Mouse (Mus musculus) thymus, postnatal 10 days (tissue): Measurements from ENCODE around the gene Apon.
"Not testable (repeated sequence)": the region's sequence is repeated elsewhere in the genome, so short reads cannot be mapped to it uniquely, and the experiment has no call there.

Experiments
- DNase-seq, 2 experiments: peaks; one replicate each; pipeline ENCODE4 v3.0.0; 2021; ENCODE audit warnings: low spot score in 2 of 2

Gene Apon

DNA sequence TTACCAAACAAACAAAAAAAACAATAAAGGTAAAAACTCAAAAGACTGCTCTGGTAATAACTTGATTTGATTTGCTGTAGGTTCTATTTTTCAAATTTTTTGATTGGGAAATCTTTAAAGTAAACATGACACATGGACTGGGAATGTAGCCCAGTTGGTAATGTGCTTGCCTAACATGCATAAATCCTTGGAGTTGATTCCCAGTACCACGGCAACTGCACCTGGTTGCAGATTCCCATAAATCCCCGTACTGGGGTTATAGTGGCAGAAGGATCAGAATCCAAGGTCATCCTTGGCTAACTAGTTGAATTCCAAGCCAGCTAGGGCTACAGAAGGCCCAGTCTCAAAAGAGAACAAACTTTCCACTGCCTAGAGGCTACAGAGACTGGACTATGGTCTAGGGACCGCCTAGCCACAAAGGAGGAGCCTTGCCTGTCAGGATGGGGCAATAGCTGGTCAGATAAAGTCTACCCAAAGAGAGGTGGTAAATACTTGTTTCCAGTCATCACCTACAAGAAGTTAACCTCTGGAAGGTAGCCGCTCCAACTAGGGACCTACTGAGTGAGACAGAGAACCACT is at the start of gene Apon:
TSS of gene Apon (plus strand) at position 420 of the 579 bp plus-strand sequence.
- no peak for DNase-seq

DNA sequence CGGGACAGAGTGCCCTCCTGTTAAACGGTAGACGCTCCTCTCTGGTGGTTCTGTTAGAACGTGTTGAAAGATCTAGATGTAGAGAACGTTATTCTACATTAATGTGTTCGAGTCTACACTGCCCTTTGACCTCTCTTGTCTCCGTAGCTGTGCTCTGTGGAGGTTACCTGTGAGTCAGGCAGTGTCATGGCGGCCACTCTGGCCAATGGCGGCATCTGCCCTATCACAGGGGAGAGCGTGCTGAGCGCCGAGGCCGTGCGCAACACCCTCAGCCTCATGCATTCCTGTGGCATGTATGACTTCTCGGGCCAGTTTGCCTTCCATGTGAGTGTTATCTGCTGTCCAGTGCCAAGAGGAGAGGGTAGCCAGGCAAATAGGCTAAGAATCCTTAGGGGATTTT is 49.0 kb upstream of the Apon start:
- no peak for DNase-seq

DNA sequence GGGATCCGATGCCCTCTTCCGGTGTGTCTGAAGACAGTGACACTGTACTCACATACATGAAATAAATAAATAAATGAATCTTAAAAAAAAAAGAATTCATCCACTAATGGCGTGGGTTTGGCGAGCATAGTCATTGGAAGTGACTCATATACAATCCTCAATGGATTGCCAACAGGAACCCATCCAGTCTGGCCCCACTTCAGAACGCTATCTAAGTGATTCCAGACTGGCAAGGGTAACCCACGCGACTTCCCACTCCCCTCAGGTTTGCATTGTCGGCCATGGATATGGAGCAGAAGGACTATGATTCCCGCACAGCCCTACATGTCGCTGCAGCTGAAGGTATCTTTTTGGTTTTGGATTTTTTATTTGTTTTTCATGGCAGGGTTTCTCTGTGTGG is 45.6 kb upstream of the Apon start:
- DNase-seq, result no peak

DNA sequence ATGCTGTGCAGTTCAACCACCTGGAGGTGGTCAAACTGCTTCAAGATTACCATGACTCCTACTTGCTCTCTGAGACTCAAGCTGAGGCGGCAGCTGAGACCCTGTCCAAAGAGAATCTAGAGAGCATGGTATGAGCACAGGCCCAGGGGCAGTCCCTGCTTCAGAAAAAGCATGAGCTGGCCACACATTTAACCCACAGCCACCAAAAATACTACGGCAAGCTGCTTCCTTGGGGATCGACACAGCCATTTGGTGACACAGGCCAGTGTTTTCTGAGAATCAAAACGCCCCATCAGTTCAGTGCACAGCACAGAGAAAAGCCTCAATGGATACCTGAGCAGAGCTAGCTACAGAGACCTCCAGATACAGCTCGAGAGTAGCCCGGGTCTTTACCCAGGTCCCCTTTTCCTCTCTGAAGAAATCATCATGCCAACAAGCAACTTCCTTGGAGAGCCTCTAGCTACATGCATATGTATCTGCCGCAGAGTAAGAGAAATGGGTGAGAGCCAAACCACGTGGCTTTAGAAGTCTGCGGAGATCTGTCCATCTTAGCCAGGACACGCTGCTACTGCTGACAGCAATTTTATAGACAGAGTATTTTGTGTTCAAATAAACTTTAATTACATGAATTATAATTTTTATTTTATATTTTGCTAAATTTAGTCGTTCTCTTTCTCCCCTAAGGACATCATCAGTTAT is 44.4 kb upstream of the Apon start:
- DNase-seq, result no peak

DNA sequence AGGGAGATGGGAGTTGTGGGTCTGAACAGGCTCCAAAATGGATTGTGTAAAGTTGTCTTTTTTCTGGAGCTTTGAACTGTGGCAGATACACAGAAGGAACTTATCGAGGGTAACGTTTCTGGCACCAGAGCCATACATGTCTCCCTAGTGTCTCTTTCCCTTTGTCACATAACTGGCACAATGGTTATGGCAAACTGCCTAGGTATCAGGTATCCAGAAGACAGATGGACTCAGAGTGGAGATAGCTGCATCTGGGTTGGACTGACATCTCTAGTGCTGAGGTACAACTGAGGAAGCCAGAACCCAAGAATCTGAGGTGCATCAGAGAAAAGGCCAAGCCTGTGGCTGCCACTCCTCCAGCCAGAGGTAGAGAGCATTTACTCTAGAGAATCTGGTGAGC is 43.8 kb upstream of the Apon start:
- no peak for DNase-seq

DNA sequence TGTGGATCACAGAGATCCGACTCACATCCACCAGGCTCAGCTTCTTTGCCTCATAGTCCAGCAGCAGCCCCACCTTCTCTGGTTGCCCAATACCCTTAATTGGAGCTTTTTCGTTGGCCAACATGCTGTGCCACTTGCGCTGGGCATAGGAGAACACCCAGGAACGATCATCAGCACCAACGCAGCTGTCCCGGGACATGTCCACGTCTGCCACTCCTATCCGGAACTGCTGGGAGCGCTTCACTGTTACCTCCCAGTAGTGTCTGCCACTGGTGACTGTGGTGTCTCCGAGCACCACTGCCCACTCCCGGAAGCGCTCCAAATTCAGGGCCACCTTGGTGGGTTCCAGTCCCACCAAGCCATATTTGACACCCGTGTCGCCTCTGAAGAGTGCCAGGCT is 42.9 kb upstream of the Apon start:
- DNase-seq, result no peak

DNA sequence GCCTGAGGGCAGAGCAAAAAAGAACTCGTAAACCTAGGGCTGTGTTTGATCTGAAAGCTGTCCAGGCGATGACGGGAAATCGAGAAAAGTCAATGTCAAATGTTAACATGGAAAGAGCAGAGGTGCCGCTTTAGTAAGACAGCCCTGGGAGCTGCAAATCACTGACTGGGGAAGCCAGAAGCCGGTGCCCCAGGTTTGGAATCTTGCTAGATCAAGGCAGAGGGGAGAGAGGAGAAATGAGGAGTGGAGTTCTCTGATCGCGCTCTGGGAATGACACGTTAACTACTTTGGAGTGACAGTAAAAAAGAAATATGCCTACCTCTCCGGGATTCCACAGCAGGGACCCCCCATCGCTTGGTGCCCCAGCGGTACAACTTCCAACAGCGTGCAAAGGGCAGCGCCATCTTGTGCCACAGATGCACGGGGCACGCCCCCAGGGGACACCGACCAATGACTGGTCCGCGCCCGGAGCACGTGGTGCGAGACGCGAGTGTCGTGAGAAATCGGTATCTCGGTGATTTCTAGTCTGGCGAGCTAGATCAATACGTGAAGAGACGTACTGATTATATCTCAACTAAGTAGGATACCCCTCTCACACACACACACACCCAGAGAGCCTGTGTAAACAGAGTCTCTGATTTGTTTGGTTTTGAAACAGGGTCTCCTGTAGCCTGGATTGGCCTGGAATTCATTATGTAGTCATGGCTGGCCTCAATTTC is 42.3 kb upstream of the Apon start, which contains the start of gene Spryd4:
TSS of gene Spryd4 (minus strand) at position 418 of the 719 bp plus-strand sequence.
- DNase-seq, result peak; percentile 79 to 86

DNA sequence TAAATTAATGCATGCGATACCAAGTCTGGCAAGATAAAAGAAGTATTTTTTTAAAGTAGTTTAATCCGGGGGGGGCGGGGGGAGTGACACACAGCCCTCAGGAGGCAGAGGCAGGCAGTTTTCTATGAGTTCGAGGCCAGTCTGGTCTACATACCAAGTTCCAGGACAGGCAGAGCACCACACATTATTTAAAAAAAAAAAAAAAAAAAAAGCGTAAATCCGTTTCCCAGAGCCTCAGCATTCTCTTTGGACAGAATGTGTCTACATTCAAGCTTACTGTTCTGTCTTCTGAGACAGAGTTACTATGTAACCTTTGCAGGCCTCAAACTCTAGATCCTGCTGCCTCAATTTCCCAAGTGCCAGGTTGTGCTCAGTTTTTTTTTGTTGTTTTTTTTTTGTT is 41.7 kb upstream of the Apon start:
- DNase-seq, result no peak

DNA sequence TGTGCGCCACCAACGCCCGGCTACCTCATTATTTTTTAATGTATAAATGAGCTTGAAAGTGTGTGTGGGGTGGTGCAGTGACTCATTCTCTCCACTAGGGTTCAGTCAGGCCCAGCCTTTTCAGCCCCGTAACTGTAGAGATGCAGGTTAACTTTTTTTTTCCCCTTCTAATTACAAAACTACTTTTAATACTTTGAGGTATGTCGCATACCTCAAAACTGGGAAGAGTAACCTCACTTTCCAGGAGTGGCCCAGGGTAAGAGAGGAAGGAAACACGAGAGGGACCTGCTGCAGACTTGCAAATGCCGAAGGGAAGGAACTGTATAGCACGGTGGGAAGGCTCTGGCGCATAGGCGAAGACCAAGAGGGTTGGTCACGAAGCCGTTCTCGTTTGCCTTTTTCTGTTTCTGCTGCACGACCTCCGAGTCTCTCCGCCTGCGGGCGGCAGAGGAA is 41.0 kb upstream of the Apon start:
- DNase-seq, result peak; percentile 64 to 75

DNA sequence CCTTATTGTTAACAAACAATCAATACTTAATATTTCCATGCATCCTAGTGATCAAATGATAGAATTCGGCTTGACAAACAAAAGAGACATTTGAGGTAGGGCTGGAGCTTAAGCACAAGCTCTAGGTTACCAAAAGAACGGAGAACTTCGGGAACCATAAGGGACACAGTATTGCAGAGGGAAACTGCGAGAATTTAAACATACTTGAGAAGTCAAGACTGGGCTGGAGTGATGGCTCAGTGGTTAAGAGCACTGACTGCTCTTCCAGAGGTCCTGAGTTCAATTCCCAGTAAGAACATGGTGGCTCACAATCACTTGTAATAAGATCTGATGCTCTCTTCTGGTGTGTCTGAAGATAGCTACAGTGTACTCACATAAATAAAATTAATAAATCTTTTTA is 39.8 kb upstream of the Apon start:
- DNase-seq, result not testable (repeated sequence)

DNA sequence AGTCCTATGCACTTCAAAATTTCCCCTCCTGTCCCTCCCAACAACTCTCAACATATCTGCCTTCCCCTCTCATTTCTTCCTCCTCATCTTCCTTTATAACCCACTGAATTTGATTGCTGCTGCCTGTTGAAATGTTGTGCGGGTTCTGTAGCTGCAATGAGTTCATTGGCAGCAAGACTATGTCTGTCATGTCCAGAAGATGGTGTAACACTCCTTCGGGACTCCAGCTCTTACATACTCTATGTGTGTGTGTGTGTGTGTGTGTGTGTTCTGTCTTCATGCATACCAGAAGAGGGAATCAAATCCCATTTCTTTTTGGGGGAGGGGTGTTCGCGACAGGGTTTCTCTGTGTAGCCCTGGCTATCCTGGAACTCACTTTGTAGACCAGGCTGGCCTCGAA is 38.9 kb upstream of the Apon start:
- no peak for DNase-seq

DNA sequence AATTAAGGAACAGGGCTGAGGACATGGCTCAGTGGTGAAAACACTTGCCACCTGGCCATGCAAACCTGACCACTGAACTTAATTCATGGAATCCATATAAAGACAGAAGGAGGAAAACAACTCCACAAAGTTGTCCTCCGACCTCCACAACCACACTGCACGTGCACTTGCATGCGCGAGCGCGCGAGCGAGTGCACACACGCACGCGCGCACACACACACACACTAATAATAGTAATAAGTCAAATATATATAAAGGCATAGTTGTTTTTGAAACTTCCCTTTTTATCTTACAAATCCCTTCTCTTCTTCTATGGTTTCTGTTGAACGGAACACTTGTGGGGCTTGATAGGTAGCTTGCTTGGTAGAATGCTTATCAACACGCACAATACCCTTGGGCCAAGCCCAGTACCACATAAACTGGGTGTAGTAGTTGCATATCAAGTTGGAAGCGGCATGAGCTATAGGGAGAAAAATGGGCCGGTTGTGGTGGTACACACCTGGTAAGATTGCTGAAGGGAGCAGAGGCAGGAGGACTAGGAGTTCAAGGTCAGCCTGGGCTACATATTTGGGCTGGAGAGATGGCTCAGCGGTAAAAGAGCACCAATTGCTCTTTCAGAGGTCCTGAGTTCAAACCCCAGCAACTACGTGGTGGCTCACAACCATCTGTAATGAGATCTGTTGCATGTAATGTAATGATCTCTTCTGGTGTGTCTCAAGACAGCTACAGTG is 35.3 kb upstream of the Apon start:
- no peak for DNase-seq

DNA sequence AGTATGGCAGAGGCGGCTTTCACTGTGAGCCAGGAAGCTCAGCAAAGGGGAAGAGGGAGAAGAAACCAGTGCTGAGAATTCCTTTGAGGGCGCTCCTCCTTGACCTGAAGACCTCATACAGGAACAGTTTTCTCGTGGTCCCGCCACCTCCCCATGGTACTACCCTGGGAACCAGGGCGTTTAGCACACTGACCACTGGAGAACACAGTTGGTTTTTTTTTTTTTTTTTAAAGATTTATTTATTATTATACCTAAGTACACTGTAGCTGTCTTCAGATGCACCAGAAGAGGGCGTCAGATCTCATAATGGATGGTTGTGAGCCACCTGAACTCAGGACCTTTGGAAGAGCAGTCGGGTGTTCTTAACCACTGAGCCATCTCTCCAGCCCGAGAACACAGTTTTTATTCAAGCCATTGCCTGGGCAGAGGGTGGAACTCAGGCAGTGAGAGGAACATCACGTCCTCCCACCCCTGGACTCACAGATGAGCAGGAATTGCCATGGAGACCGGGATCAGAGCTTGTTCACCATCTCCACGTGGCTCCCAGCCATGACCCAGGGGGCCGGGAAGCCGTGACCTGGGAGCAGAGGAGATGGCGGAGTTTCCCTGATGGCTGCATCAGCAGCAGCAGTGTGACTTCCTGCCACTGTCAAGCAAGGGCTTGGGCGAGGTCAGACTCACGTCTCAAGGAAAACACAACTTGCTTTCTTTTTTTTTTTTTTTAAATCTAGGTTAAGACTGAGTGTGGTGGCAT is 32.2 kb upstream of the Apon start:
- DNase-seq, result no peak

DNA sequence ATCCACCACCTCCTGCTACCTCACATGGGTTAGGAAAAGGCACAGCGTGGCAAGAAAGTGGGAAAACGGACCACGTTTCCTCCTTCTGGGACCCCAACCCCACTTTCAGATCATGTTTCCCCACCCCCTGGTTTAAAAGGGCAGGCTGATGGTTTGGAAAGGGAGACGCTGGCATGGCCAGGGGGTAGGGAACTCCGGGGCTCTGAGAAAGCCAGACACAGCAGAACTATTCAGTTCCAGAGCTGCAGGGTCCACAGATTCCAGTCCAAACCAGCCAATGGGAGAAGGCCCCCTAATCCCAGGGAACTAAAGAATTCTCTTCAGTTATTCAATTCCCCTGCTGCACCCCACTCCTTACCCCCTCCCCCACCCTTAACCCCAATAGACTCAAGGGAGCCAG is 28.8 kb upstream of the Apon start:
- DNase-seq, result no peak

DNA sequence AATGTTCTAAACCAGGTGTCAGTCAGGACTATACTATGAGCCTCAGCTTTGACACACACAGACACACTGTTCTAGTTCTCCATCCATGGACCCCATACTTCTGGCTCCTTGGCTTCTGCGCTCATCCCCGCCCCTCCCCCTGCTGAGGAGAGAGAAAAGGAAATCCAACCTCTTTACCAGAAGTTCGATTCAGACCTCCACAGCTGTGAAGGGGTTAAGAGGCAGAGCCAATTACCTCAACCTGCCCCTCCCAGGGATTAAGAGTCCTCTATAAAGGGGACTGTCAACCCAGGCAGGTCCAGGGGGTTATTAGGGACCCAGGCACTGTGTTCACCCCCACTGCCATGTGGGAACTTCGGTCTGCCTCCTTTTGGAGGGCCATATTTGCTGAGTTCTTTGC is 28.4 kb upstream of the Apon start, which contains the start of gene Mip:
TSS of gene Mip (plus strand) at position 301 of the 400 bp plus-strand sequence.
- DNase-seq, result no peak

DNA sequence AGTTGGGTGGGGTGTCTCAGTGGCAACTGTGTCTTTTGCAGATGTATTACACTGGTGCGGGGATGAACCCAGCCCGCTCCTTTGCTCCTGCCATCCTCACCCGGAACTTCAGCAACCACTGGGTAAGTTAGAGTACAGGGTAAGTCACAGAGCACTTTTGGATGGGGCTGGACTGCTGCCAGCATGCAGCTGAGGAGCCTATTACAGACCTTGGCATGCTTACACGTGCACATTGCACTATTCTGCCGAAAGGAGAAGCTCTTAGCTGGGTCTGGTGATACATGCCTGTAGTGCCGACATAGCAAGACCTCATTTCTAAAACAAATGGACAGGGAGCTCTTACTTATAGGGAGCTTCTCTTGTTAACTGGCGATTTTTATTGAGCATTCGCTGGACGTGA is 26.3 kb upstream of the Apon start:
- DNase-seq, result no peak

DNA sequence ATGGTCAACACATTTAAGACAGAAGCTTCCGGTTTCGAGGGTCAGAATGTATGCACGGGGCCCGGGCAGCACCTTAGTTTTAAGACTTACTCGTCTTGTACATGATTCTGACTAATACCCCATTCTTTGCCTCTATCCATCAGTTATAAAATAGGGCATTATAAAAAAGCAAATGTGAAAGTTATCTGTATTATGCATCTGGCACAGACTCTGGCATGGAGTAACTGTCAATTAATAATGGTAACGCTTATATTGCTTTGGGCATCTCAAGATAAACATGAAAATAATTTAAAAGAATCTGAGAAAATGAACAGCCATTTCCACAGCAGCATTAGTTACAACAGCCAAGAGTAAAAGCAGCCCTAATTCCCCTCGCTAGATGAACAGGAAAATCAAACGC is 25.9 kb upstream of the Apon start:
- no peak for DNase-seq

DNA sequence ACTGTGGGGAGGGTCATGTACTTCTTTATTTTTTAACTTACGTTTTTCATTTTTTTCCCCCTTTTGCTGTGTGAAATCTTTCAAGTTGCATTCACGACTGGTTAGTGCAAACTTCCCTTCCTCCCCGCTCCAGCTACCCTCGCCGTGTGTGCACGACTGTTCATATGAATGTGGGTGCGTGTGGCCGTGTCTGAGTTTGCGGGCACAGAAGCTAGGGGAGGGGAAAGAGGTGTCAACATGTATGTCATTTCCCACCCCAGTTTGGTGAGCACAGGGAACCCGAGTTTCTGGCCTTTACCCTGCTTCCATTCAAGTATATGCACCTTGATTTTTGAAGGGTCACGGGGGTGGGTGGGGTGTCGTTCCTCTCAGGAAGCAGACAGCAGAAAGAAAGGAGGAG is 23.3 kb upstream of the Apon start:
- no peak for DNase-seq

DNA sequence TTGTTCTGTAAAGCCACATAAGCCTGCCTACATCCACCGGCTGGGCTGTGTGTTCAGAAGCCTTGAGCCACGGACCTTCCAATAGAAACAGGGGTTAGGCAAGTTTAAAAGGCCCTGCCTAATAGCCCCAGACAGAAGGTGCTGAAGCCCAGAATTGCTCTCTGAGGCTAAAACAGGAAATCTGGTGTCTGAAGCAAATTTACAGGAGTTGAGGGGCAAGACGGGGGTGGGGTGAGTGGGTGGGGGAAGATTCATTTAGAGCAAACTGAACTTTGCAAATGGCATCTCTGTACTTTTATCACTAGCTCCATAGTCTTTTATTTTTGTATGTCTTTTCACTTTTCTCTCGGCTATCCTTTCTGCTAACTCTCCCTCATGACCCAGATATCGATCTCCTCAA is 22.8 kb upstream of the Apon start:
- no peak for DNase-seq

DNA sequence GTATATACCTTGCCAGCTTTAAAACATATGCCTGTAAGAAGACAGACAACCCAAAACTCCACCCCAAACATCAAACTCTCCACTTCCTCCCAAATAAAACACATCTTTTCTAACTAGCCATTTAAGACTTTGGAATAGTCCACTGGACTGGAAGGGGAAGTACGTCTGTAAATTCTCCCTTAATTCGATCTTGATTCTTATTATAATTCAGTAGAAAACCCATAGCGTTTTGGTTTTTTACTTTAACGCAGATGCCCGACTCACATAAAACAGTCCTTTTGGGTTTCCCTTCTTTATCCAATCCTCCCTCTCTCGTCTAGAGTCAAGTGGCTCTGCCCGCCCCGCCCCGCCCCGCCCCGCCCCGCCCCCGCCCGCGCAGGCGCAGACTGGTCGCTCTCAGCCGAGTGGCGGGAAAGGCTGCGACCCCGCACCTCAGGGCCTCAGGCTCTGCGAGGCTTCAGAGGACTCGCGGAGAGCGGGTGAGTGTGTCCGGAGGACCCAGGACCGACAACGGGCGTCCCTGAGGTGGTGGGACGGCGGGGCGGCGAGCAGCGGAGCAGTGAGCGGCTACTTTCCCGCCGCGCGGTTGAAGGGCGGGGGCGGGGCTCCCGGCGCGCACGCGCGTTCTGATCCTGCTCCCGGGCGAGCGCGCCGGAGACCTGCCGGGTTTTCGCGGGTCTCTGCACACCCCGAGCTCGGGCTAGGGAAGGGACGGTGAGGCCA is 22.0 kb upstream of the Apon start, which contains the start of gene Timeless:
TSS of gene Timeless (plus strand) at position 369 of the 723 bp plus-strand sequence.
- peak; percentile 82 to 89 for DNase-seq
